Mouse (Mus musculus) mouse trophoblast stem cell (cell line): Measurements from ENCODE around the gene Tmem94.

ENCODE experiments used
- in situ Hi-C, 2 experiments: fragments of 300-500 bp; cut with MseI, MboI; formaldehyde crosslinking; loops; 2 replicates in 1 of 2; 3 replicates in 1 of 2; pipeline ENCODE4 v1.15.1; 2025

Tmem94 gene

GRCm38 (mm10) chr11:115765607-115766141 lies 441 bp downstream of the Tmem94 start:
- in situ Hi-C loops: no loop called here

DNA sequence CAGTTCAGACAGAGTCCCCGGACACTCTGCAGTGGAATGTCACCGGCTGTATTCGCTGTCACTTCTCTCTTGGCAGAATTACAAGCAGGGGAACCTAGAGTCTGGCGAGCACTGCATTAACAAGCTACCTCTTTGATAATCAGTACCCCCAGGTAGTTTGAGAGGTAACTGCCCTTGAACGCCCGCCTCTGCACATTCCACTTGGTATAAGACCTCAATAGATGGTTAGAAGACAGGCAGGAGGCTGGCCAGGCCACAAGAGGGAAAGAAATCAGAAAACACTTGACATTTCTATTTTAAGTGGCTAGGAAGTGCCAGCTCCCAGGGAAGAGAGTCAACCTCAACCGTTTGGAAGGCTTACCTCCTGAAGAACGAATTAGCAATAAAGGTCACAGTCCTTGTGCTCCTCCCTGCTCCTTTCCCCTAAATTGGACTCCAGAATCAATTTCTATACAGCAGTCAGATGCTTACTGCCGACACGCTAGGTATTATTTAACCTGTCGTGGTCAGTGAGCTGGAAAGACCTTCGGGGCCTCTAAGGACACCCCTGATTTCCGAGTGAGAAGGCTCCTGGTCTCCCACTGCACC lies 1.2 kb downstream of the Tmem94 start:
- in situ Hi-C loops: no loop called here

- in situ Hi-C loops: no loop called here
Observed at GRCm38 (mm10) chr11:115766981-115767380, 1.7 kb downstream of the Tmem94 start.

DNA sequence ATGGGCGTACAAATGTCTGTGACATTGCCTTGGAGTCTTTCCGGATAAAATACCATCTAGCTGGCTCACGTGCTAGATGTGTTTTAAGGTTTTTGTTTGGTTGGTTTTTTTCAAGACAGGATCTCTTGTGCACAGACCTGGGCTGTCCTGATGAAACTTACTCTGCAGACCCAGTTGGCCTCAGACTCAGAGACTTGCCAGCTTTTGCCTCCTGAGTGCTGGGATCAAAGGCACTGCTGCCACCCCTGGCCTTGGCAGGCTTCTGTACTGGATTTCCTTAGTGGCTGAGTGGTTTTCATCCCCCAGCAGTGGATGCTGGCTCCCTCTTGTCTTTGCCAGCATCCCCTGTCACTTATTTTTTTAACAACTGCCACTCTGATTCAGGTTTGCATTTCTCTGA lies 3.7 kb downstream of the Tmem94 start:
- in situ Hi-C loops: no loop called here

GRCm38 (mm10) chr11:115774653-115775052 lies 9.4 kb downstream of the Tmem94 start:
- in situ Hi-C loops: no loop called here

DNA sequence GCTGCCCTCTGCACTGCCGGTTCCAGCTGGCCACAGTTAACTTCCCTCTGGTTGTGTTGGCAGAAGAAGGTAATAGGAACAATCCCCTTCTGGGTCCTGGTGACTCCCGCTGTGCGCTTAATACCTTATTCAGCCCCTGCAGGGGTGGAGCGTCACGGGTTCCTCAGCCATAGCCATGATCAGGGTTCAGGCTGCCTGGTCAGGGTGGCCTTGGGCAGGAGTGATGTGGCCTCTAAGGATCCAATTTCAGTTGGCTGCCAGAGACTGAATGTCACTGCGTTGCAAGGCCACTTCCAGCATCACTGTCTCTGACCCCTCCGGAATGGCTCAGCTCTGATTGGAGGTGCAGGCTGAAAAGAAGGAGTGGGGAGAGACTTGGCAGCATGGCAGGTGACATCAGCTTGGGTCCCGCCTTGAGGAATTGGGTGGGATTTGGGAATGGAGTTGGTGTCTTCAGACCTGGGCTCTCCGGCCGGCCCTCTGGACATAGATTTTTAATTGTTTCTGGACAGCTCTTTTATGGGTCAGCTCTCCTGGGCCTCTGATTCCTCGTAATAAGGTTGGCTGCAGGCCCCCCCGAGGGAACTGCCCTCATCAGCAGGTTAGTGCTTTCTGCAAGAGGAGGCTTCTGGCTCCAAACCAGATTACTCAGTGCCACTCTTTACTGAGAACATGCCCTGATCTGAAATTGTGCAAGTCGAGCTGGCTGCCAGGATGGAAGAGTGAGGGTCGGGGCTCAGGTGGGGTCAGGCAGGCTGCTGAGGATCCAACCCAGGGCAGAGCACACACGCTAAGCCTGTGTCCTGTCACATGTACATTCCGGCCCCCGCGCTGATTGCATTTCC lies 10.8 kb downstream of the Tmem94 start:
- in situ Hi-C loops: no loop called here

GRCm38 (mm10) chr11:115776954-115777353 lies 11.7 kb downstream of the Tmem94 start:
- in situ Hi-C loops: no loop called here

DNA sequence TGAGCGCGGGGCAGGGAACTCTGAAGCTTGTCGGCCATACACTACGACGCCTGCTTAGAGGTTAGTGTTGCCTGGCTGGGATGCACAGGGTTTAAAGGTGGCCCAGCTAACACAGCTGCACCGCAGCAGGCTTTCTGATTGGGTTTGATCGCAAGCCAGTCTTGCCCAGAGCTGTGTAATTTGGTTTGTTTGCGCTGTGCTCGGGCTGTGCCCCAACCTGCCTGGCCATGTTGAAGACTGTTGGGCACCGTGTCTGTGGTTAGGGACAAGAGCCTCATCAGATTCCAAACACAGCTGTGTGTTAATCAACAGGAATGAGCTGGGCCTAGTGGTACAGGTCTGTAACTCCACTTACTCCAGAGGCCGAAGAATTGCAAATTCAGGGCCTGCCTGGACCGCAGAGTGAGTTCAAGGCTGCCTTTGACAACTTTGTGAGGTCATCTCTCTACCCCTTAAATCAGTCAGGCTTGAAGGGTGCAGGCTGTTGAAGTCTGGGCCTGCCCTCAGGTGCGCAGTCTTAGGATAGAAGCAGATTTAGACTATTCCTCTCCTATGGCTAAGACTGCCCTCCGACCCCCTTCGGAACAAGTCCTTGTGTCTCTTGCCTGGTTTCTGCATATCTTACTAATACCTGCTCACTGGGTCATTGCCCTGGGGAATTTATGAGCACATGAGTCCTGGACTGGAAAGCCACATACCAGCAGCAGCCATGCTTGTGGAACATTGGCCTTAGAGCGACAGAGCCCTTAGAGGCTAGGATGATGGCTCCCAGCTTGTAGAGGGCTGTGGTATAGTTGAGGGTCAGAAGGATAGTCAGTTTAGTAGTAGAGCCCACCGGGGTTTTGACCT lies 12.5 kb downstream of the Tmem94 start:
- in situ Hi-C loops: no loop called here

DNA sequence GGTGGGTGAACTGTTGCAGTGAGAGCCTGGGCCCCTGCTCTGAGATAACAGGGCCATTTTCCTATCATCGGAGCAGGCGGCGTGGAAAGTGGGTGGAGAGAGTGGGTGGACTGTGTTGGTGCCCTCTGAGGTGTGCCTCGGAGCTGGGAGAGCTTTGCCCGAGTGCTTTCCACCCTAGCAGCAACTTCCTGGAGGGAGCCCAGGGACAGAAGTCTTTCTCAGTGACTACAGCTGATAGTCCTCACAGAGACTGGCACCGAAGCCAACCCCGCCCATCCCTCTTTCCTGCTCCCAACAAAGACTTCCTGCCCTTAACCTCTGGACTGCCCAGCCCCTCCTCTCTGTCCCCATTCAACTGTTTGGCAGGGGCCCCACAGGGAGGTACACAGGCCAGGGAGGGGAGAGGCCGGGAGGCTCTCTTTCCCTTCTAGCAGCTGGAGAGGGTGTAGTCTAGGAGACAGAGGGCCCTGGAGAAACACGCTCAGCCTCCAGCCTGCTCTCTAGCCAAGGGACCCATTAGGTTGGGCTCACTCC lies 13.9 kb downstream of the Tmem94 start:
- in situ Hi-C loops: no loop called here

GRCm38 (mm10) chr11:115780141-115781070 lies 15.2 kb downstream of the Tmem94 start:
- in situ Hi-C loops: no loop called here

GRCm38 (mm10) chr11:115786473-115786872 lies 21.2 kb downstream of the Tmem94 start:
- in situ Hi-C loops: no loop called here

DNA sequence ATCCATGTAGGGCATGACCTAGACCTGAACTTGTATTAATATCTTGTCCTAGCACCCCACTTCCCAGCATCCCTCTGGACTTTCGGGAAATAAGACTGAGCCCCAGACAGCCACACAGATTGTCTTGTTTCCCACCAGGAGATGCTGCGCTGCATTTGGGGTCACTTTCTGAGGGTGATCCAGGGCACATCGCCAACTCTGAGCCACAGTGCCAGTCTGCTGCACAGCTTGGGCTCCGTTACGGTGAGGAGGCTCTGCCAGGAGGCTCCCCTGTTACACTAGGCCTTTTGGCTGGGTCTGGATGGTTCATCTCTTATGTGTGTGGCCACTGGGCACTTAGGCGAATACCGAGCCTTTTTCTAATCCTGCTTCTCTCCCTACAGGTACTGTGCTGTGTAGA lies 24.6 kb downstream of the Tmem94 start:
- in situ Hi-C loops: no loop called here

- in situ Hi-C loops: no loop called here
Observed at GRCm38 (mm10) chr11:115791919-115792318, 26.7 kb downstream of the Tmem94 start.

DNA sequence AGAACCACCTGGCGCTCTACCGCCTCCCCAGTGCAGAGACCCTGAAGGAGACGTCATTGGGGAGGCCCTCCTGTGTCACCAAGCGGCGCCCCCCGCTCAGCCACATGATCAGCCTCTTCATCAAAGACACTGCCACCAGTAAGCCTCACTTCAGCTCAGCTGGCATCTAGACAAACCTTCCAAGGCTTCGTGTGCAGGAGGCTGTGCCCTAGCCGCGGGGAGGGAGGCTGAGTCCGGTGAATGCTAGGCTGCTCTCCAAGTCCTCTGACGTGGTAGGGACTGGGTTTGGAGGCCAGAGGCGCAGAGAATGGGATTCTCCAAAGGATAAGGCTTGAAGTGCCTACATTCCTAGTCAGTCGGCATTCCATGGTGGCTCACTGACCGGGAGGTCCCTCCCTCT lies 27.1 kb downstream of the Tmem94 start:
- in situ Hi-C loops: no loop called here

GRCm38 (mm10) chr11:115796898-115797297 lies 31.7 kb downstream of the Tmem94 start:
- in situ Hi-C loops: no loop called here

DNA sequence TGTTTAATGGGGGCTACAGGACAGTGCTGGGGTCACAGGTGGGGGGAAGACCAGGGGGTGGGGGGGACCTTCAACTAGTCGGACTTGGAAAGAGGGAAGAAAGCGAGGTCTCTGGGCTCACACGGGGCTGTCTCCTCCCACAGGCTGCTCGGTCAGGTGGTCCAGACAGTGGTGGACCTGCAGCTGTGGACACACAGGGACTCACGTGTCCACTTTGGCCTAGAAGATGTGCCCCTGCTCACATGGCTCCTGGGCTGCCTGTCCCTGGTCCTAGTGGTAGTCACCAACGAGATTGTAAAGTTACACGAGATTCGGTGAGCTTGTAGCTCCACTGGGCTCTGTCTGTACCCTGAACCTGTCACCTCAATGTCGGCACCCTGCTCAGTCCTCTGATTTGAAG lies 32.4 kb downstream of the Tmem94 start:
- in situ Hi-C loops: no loop called here

DNA sequence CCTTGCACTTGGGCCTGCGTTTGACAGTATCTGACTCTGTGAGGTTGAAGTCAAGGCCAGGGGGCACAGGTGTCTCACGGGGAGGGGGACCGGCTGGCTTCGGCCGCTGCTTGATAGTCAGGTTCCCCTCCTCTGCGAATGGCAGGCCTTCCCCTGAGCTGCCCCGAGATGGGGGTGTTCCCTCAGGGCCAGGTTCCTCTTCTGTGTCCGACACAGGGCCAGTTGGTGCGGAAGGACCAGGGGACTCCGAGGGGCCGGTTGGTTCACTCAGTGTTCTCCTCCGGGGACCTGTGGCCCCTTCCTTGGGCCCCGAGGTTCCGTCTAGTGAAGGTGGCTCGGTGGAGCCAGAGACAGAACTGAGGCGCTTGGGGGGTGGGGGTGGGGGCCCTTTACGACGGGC lies 35.7 kb downstream of the Tmem94 start:
- in situ Hi-C loops: no loop called here

DNA sequence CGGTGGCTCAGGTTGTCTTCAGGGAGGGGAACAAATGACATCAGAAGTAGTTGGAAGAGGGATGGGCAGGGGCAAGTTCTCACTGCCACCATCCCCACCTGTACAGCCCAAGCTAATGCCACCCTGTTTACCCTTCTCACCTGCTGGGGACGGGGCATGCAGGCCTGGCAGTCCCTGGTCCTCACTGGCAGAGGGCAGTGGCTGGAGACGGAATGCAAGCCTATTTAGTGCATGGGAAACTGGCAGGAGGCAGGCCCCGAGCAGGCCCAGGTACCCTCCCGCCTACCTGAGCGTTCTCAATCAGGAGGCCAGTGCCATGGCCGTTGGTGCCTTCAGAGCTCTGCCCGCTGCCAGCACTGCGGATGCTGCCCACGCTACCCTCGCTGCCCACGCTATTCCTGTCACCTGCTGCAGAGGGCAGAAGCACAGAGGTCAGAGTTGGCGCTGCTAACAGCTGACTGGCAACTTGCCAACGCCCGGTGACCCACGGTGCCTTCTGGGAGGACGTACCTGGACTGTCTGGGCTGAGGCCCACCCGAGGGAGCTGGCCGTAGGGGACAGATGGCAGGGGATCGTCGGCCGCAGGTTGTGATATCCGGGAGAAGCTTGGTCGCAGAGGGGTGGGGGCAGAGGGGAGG lies 38.0 kb downstream of the Tmem94 start:
- in situ Hi-C loops: no loop called here

DNA sequence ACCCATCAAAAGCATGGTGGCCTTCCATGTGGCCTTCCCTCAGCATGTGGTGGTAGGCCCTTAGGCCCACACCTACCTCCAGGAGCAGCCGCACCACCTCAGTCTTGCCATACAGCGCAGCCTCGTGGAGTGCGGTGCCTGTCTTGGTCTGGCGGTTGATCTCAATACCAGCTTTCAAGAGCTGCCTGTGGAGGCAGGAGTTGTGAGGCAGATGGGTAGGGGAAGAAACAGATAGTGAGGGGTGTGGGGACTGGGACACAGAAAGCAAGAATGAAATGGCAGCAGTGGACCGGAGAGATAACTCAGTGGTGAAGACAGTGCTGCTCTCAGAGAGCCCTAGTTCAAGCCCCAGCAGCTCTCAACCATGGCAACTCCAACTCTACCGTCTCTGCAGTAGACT lies 39.8 kb downstream of the Tmem94 start:
- in situ Hi-C loops: no loop called here

DNA sequence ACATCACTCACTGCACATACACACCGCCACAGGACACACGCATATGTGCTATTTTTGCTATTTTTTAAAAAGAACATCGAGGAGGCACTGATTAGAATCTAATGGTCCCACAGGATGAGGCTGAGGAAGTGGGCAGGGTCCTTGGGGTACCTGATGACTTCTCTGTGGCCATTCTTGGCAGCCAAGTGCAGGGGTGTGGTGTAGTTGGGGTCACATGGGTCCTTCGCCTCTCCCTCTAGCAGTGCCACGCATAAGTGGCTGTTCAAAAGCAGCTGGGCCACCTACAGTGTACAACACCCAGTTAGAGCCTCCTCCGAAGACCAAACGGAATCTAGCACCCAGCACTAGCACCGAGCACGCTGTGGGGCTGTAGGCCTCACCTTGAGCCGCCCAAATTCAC lies 40.9 kb downstream of the Tmem94 start:
- in situ Hi-C loops: no loop called here
